Mouse (Mus musculus) bone marrow, adult 2 months (tissue): ENCODE results near the gene Ehd4. TPM values are rescaled to one million over a fixed set of nuclear protein-coding genes. Genes with fewer than 3 reads are reported as not detected.

Source experiments
- H3K27ac ChIP-seq: fragments of 200-500 bp; 2 replicates; pipeline ENCODE4 v1.5.1; 2012; ENCODE audit warnings: low read depth, mild to moderate bottlenecking, control low read depth, inconsistent platforms, low read length; ENCODE audit not compliant: control insufficient read depth, poor library complexity, insufficient read depth
- H3K4me1 ChIP-seq: fragments of 200-500 bp; 2 replicates; pipeline ENCODE4 v1.6.1; 2011; ENCODE audit warnings: low read length; ENCODE audit not compliant: control insufficient read depth, insufficient read depth
- H3K4me3 ChIP-seq: fragments of 200-500 bp; replicated peaks from 2 replicates; pipeline ENCODE3; 2011; ENCODE audit warnings: mild to moderate bottlenecking, low read depth, low read length, control low read depth; ENCODE audit not compliant: control insufficient read depth
- CTCF ChIP-seq: fragments of 200-500 bp; IDR thresholded peaks from 2 replicates; pipeline ENCODE4 v1.5.1; 2011; ENCODE audit warnings: low read length, control low read depth; ENCODE audit not compliant: control insufficient read depth, insufficient read depth
- POLR2A ChIP-seq: fragments of 200-500 bp; IDR thresholded peaks from 2 replicates; pipeline ENCODE4 v1.6.1; 2011; ENCODE audit warnings: low read depth, mild to moderate bottlenecking, control low read depth, low read length, borderline replicate concordance; ENCODE audit not compliant: control insufficient read depth
- WGBS: fragments of 180-500 bp; shearing (Covaris S2); methylation state at CpG from one replicate; pipeline ENCODE4 v1.1.7; 2018; 5-methylcytosine and 5-hydroxymethylcytosine counted together
- polyA plus RNA-seq: library from polyadenylated mRNA; stranded (reverse); fragments of >200 nt; gene quantifications from 2 replicates; pipeline ENCODE4 v1.2.4, GENCODE M21; 2011; ENCODE audit warnings: low replicate concordance; ENCODE audit not compliant: missing spikeins, insufficient read depth, insufficient read length

The Ehd4 gene
- polyA plus RNA-seq, 1 experiment = 23.7 TPM

GRCm38 (mm10) chr2:120060190-120060589, 94.2 kb downstream of the Ehd4 start:
- TF ChIP-seq CTCF (no peak), POLR2A (no peak)

GRCm38 (mm10) chr2:120059466-120059865, 94.9 kb downstream of the Ehd4 start:
- no peaks in the 10 kb centered on the region for H3K4me1 ChIP-seq
- H3K4me3 ChIP-seq = no peak overlapping the region
- 71% methylated on average over 3 of the region's 3 CpGs for WGBS
- no peak for TF ChIP-seq CTCF
- TF ChIP-seq POLR2A = no peak
- no peak overlapping the region for H3K27ac ChIP-seq

More at GRCm38 (mm10) chr2:120060190-120060589, 94.2 kb downstream of the Ehd4 start:
- Histone ChIP-seq H3K27ac (no peak overlapping the region), H3K4me1 (no peaks in the 10 kb centered on the region), H3K4me3 (no peak overlapping the region)
- 74% methylated on average over 6 of the region's 6 CpGs for WGBS

DNA sequence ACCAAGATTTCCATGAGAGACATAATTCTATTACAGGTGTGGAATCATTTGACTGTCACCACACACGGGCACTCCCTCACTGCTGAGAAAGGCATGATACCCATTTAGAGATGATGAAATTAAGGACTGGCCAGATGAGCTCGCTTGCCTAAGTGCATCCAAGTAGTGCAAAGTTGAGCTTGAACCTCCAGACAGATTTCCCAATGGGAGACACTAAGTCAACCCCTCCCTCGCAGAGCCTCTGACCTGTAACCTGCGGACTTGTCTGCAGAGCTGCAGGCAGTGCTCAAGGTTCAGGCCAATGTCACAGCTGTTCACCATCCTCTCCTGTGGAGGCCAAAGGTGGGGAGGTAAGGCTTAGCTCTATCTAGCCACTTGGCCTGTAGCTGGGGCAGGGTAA, 95.6 kb downstream of the Ehd4 start:
- TF ChIP-seq POLR2A (no peak), CTCF (no peak)
- H3K4me1 ChIP-seq = no peaks in the 10 kb centered on the region
- H3K27ac ChIP-seq = no peak overlapping the region
- 77% methylated on average over 4 of the region's 4 CpGs for WGBS
- no peak overlapping the region for H3K4me3 ChIP-seq

DNA sequence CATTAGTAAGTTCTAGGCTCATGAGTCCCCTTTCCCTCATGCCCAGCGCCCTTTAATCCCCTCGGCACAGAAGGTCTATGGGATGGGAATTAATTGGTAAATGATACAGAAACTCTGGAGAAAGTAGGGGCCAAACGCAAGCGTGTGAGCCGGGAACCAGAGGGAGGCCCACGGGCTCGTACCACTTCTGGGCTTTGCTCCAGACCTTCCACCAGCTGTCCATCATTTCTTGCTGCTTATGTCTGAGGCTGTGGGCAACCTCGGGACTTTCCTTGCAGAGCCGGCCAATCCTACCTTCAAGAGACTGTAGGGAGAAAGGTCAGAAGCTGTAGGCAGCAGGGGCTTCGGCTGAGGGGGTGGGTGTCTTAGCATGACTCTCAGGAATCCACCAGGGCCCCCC, 98.5 kb downstream of the Ehd4 start:
- Histone ChIP-seq H3K27ac (no peak overlapping the region), H3K4me1 (no peaks in the 10 kb centered on the region), H3K4me3 (no peak overlapping the region)
- 70% methylated on average over 10 of the region's 10 CpGs for WGBS
- TF ChIP-seq CTCF (no peak), POLR2A (no peak)

- H3K4me3 ChIP-seq = no peak overlapping the region
- TF ChIP-seq POLR2A (no peak), CTCF (no peak)
- no peak overlapping the region for H3K27ac ChIP-seq
- WGBS = 84% methylated on average over 12 of the region's 12 CpGs
- no peaks in the 10 kb centered on the region for H3K4me1 ChIP-seq
These were observed 99.4 kb downstream of the Ehd4 start for GRCm38 (mm10) chr2:120054771-120055552.

- WGBS = 53% methylated on average over 6 of the region's 6 CpGs
- Histone ChIP-seq H3K4me1 (no peaks in the 10 kb centered on the region), H3K27ac (no peak overlapping the region), H3K4me3 (no peak overlapping the region)
- no peak for TF ChIP-seq POLR2A
- TF ChIP-seq CTCF = no peak
These were observed 103.0 kb downstream of the Ehd4 start for GRCm38 (mm10) chr2:120051405-120051804.

DNA sequence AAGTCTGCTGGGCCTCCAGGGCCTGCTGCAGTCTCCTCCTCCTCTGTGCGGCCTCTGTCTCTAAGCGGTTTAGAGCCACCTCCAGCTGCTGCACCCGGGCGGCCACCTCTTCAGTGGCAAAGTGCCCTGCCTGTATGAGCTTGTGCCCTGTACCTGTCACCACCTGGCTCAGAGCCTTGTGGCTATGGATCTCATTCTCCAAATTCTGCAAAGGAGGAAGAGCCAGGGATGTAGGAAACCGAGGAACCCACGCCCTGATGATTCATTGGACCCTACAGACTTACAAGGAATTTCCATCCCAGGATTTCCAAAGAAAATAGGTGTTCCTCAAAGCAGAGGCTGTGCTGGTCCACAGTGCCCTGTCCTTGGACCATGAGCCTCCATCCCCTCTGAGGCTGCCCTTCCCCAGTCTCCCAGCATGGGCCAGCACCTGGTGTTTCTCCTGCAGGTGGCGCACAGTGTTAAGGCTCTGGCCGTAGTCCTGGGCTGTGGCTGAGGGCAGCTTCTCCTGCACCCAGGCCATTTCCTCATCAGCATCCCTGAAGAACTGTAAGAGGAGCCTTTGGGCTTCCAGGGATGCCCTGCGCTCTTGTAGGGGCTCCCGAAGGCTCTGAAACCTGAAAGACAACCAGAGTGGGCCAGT, 104.7 kb downstream of the Ehd4 start:
- no peaks in the 10 kb centered on the region for H3K4me1 ChIP-seq
- TF ChIP-seq POLR2A (no peak), CTCF (peak; percentile 60)
- no peak overlapping the region for H3K4me3 ChIP-seq
- H3K27ac ChIP-seq = no peak overlapping the region
- 69% methylated on average over 10 of the region's 10 CpGs for WGBS

- H3K27ac ChIP-seq = no peak overlapping the region
- TF ChIP-seq POLR2A = no peak
- H3K4me1 ChIP-seq = no peaks in the 10 kb centered on the region
- no peak overlapping the region for H3K4me3 ChIP-seq
- WGBS = 84% methylated on average over 9 of the region's 9 CpGs
These were observed 106.2 kb downstream of the Ehd4 start for GRCm38 (mm10) chr2:120048173-120048572.
